Mouse (Mus musculus): ENCODE measurements around the gene Nol3.
A peak's percentile ranks its signal among the peaks of the same experiment; 100 is the strongest.

The Nol3 gene

GRCm38 (mm10) chr8:105306146-105306691, 30.3 kb downstream of the Nol3 start:
- no peak for DNase-seq (ENCODE audit: inconsistent ontology term)

GRCm38 (mm10) chr8:105307670-105308069, 31.7 kb downstream of the Nol3 start:
- no peak for DNase-seq (ENCODE audit: inconsistent ontology term)

- DNase-seq (ENCODE audit: inconsistent ontology term), result no peak
Measured at GRCm38 (mm10) chr8:105308428-105308827, 32.5 kb downstream of the Nol3 start.

- no peak for DNase-seq (ENCODE audit: inconsistent ontology term)
Measured at GRCm38 (mm10) chr8:105309142-105309847, 33.4 kb downstream of the Nol3 start.

GRCm38 (mm10) chr8:105310118-105310517, 34.2 kb downstream of the Nol3 start:
- no peak for DNase-seq (ENCODE audit: inconsistent ontology term)

- DNase-seq (ENCODE audit: inconsistent ontology term), result no peak
Measured at GRCm38 (mm10) chr8:105311718-105312117, 35.8 kb downstream of the Nol3 start.

- no peak for DNase-seq (ENCODE audit: inconsistent ontology term)
Measured at GRCm38 (mm10) chr8:105312891-105313481, 37.0 kb downstream of the Nol3 start.

- no peak for DNase-seq (ENCODE audit: inconsistent ontology term)
Measured at GRCm38 (mm10) chr8:105313622-105314402, 37.9 kb downstream of the Nol3 start.

- DNase-seq (ENCODE audit: inconsistent ontology term), result no peak
Measured at GRCm38 (mm10) chr8:105315073-105315769, 39.3 kb downstream of the Nol3 start.

- DNase-seq (ENCODE audit: inconsistent ontology term), result no peak
Measured at GRCm38 (mm10) chr8:105317941-105318340, 42.0 kb downstream of the Nol3 start.

GRCm38 (mm10) chr8:105318662-105319190, 42.8 kb downstream of the Nol3 start:
- DNase-seq (ENCODE audit: inconsistent ontology term), result no peak

GRCm38 (mm10) chr8:105323183-105323582, 47.2 kb downstream of the Nol3 start:
- no peak for DNase-seq (ENCODE audit: inconsistent ontology term)

GRCm38 (mm10) chr8:105325641-105326093, 49.7 kb downstream of the Nol3 start:
- no peak for DNase-seq (ENCODE audit: inconsistent ontology term)

- peak; percentile 96 for DNase-seq (ENCODE audit: inconsistent ontology term)
Measured at GRCm38 (mm10) chr8:105326141-105326672, 50.3 kb downstream of the Nol3 start, which contains the start of the genes Lrrc29 and Tmem208. TSS of gene Lrrc29 (minus strand) at chr8:105326278. TSS of gene Tmem208 (plus strand) at chr8:105326354.

GRCm38 (mm10) chr8:105326968-105327367, 51.0 kb downstream of the Nol3 start:
- DNase-seq (ENCODE audit: inconsistent ontology term), result no peak

- DNase-seq (ENCODE audit: inconsistent ontology term), result no peak
Measured at GRCm38 (mm10) chr8:105330325-105330724, 54.4 kb downstream of the Nol3 start.

- no peak for DNase-seq (ENCODE audit: inconsistent ontology term)
Measured at GRCm38 (mm10) chr8:105331469-105331868, 55.5 kb downstream of the Nol3 start.
